Mouse (Mus musculus) right cerebral cortex, postnatal 10 days (tissue): Measurements from ENCODE around the gene Auh.

ENCODE experiments used
- DNase-seq, 2 experiments: peaks; one replicate each; pipeline ENCODE4 v3.0.0; 2021; ENCODE audit warnings: low spot score in 2 of 2

Auh gene

DNA sequence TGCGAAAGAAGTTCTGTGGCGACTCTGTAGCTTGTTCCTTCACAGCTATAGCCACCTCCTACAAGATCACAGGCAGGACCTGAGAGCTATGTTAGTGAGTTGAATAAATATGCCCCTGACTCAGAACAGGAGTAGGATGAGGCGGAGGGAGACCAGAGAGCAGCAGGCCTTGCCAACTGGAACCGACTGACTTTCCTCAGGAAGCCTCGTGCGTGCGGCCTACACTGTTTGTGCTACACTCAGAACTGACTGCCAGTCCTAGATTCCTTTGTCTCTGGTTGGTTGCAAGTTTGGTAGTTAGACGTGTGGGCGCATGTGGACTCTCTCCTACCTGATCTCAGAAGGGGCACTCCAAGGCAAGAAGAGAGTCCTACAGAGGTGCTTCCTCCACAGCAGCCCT, 50.2 kb downstream of the Auh start:
- no peak for DNase-seq

DNA sequence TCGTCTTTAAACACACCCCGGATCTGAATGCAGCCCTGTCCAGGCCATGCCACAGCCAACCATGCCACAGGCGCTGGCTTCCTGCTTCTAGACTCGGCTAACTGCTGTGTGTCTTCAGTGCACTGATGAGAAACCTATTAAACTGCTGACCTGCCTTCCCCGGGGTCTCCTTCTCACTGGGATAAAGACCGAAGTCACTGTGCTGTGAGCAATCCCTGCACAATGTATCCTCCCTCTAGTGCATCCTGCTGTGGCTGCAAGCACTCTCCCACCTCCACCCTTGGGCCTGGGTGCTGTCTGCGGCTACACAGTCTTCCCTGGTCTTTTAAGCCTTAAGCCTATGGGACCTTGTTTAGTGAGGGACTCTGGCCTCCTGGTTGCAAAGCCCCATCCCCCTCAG, 50.7 kb downstream of the Auh start:
- no peak for DNase-seq

DNA sequence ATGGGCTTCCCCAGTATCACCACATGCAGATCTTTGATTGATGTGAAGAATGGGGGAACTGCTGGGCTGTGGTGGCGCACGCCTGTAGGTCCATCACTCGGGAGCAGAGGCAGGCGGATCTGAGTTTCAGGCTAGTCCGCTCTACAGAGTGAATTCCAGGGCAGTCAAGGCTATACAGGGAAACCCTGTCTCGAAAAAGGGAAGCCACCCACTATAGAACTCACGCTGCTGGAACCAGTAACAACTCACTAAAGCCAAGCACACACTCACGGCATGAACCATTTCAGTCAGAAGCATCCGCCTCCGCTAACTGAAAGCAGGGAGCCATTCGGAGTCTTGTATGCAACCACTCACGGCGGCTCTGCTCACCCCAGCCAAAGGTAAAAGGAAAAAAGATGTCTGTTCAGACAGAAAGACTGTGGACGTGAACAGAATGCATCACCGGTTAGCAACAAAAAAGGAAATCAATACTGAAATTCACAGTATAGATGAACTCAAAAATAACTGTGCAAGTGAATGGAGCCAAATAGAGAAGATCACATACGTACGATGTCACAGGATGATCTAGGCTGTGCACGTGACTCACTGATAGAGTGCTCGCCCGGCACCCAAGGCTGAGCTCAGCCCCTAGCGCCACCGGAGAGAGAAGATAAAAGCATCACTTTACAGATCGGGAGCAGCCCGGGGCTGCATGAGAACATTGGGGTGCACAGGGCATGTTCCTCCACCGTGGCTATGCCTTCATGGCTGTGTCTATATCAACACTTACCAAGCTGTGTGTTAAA, 53.7 kb downstream of the Auh start:
- peak; percentile 51 to 63 for DNase-seq

DNA sequence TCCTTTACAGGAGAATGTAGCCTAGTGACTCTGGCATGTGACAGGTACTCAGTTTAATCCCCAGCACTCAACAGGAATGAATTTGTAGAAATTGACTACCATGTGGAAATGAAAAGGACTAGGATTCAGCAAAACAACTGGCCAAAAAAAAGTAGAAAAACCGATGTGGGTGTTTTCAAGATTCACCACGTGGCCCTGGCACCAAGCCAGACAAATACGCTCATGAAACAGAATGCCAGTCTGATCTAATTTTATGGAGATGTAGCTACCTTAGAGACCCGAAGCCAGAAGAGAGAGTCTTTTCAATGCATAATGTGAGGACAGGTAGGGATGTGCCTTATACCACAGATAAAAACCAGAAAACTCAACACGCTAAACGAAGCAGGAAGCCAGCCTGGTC, 54.4 kb downstream of the Auh start:
- DNase-seq: peak; percentile 65 to 69

DNA sequence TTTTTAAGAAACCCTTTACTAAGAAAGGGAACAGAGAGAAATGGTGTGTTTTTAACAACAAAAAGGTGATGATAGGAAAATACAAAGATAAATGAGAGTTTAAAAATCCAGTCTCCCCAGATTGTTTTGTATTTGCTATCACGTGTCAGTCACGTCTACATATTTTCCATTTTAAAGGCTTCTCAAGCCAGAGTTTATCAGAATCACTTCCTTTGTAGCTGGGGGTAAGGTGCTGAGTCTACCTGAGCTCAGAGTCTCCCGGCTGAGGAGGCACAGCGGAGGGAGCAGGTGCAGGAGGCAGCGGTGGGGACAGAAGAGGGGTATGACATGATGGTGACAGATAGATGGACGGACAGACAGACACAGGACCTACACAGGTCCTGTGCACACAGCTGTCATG, 55.1 kb downstream of the Auh start:
- no peak for DNase-seq

GRCm38 (mm10) chr13:52873923-52874322, 55.6 kb downstream of the Auh start:
- DNase-seq: no peak

DNA sequence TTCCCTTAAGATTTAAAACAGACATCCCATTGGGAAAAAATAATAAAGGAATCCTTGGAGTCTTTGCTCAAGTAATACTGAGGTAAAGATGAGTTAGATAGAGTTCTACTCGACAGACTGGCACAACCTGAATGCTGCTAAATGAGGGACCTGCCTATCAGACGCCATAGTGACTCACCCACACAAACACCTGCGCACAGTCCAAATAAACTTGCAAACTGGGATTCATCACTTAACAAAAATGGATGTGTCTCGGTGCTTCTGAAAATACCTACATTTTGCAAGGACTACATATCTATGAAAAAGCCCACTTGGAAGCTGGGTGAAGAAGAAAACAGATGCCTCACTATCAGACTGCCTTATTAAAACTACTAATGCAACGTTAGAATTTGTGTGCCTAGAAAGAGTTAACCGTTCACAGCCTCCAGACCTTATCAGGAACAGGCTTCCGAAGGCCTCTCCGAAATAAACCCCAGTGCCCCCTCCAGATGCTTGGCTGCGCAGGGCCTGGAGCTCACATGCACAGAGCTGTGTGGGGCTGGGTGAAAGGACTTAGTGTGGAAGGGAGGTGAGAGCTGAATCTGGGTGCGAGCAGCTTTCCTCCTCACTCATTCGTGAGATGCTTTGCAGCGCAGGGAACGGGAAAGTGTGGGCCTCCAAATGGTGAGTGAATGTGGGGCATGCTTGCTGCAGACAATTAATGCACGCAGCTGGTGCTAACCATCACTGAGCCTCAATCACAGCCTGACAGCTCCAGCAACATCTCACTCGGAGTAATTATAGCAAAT, 63.3 kb downstream of the Auh start:
- peak; percentile 66 to 78 for DNase-seq

- no peak for DNase-seq
Measured at GRCm38 (mm10) chr13:52863436-52863835, 66.0 kb downstream of the Auh start.

DNA sequence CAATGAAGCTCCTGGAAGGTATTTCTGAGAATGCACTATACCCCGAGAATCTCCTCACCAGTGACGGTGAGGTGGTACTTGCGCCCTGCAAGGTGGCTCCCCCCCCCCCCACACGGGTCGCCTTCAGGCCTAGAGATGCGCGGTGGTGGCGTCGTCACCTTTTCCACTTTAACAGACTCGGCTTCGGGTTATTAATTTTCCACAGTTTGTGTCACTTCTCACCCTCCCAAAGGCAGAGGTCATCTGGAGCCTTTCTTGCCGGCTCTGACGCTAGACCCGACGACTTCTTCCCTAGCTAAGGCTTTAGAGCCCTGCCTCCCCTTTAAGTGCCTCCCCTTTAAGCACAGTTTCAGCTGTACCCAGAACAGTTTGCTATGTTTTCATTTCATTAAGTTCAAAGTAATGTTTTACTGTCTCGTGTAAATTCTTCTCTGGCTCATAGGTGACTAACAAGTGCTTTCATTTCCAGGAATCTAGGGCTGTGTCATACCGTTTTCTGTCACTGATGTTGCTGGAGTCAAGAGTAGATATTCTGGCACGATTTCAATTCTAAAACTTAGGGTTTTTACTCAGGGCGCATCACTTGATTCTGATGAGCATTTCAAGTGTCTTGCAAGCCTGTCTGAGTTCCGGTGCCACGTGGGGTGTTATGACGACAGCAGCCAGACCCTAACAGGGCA, 69.3 kb downstream of the Auh start:
- no peak for DNase-seq

GRCm38 (mm10) chr13:52859065-52859820, 70.2 kb downstream of the Auh start:
- DNase-seq: peak in 1 of 2 experiments; percentile 66

GRCm38 (mm10) chr13:52858373-52858772, 71.1 kb downstream of the Auh start:
- DNase-seq: no peak

DNA sequence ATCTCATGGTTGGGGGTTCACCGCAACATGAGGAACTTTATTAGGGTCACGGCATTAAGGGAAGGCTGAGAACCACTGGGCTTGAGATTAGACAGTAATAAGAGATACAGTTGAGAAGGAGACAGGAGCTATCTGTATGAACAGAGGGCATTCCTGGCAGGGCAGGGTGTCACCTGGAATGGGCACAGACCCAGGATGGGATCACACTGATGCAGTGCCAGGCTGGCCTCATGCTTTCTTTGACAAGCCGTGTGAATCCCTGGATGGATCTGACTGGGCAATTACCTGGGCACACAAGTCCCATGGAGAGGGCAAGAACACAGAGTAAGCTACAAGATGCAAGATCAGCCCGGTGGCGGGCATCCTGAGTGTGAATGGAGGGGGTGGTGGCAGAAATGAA, 71.7 kb downstream of the Auh start:
- no peak for DNase-seq

DNA sequence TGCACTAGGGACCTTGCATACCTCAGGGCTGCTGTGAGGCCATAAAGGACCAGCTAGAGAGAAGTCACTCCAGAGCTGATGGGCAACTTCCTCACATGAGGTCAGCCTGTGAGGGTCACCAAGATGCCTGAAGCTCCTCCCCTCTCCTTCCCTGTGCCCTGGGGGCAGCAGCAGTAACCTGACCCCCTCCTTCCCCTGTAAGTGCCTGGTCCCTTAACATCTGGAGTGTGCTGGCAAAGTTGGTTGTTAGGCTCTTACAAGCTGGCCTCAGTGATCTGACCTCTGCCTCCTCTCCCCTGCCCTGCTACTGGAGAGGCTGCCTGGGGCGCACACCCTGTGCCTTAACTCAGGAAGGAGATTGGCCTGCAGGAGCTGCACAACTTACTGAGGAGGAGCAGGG, 75.9 kb downstream of the Auh start:
- DNase-seq: no peak

GRCm38 (mm10) chr13:52851886-52852285, 77.6 kb downstream of the Auh start:
- DNase-seq: no peak

DNA sequence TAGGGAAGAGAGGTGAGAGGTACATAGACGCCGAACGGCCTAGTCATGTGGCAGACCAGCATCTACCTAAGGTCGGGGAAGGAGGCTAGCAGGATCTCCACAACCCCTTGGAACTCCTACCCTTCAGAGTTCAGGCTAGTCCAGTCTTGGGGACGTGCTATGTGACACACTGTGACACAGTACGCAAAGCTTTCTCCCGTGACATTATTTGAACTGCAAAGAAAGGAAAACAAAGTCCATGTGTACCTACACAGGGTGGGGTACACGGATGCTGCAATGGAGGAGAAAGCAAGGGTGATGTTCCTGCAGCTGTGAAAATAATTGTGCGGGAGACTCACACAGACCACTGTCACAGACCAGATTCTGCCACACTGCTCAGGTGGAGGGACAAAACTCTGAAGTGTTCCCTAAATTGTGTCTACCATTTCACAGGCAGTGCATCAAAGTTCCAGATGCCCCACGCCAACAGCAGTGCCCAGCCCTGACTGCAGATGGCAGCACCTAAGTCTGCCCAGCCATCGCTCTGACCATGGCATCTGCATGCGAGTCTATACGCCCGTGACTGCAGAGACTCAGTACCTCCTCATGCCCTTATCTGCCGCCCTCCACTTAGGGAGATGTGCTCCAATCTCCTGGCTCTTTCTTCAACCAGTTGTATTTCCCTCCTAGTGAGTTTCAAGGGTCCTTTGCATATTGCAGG, 79.3 kb downstream of the Auh start:
- DNase-seq: no peak

- no peak for DNase-seq
Measured at GRCm38 (mm10) chr13:52849394-52849801, 80.1 kb downstream of the Auh start.

GRCm38 (mm10) chr13:52847481-52847880, 82.0 kb downstream of the Auh start:
- no peak for DNase-seq

GRCm38 (mm10) chr13:52847071-52847470, 82.4 kb downstream of the Auh start:
- DNase-seq: no peak

GRCm38 (mm10) chr13:52845618-52846017, 83.9 kb downstream of the Auh start:
- DNase-seq: no peak

GRCm38 (mm10) chr13:52843536-52844178, 85.8 kb downstream of the Auh start:
- no peak for DNase-seq

GRCm38 (mm10) chr13:52836231-52836630, 93.2 kb downstream of the Auh start:
- no peak for DNase-seq
